Mouse (Mus musculus): Measurements from ENCODE around the gene Washc3.

- TF ChIP-seq POLR2A (IDR thresholded peaks at IDR 0.05; ENCODE audit: low read depth, low read length) = no peak
- TF ChIP-seq CTCF (IDR thresholded peaks at IDR 0.05; ENCODE audit: extremely low read depth, insufficient read depth, insufficient read length, insufficient replicate concordance) = no peak
Measured at GRCm38 (mm10) chr10:88261186-88261585, 60.3 kb downstream of the Washc3 start.

Measured in spleen, adult 2 months (tissue).